ENCODE assay signal across 8 mouse cellular contexts in the genomic region with DNA sequence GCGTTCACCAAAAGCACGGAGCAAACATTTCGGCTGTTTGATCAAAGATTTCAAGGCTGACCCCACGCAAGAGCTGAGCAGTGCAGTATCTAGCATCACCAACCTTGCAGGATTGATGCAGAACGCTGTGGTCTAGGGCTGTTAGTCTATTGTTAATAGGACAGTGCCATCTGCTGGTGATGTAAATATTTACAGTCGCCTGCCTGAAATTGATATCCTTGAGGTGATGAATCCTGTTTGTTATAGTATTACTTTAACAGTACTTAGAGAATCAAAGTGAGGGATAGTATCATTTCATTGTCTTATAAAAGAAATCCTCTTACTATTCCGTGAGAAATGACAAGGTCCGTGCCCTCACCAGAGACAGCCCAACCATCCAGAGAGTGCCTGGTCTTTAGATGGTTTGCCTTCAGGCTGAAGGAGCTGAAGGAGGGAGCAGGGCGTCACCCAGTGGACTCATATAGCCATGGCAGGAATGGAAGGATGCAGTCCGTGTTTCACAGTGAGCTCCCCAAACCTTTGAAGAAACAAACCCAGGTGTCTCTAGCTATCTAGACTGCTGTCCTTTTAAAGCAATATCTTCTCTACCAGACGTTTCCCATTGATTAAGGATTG.
DNase-seq lines count a peak whose midpoint lies in the region; ATAC-seq and TF ChIP-seq lines count a peak whose summit lies in the region.

No protein-coding gene starts in this region.

- no peak overlapping the region for H3K27ac ChIP-seq in forebrain, embryonic 13.5 days
- H3K27ac ChIP-seq in hindbrain, embryonic 10.5 days, result no peak overlapping the region
- H3K27ac ChIP-seq in layer of hippocampus, adult 2 months, result peak overlapping the region; percentile 47

- H3K4me3 ChIP-seq in G1E (ENCODE audit: low read depth, low read length), result no peak overlapping the region
- H3K4me3 ChIP-seq in forebrain, embryonic 13.5 days, result no peak overlapping the region
- H3K4me3 ChIP-seq in hindbrain, embryonic 10.5 days, result no peak overlapping the region
- H3K4me3 ChIP-seq in layer of hippocampus, adult 2 months, result no peak overlapping the region; the same call in 1 of the 2 replicates

- TF ChIP-seq CTCF in G1E (IDR thresholded peaks at IDR 0.05; ENCODE audit: low read depth, low read length), result 0 out of 2 replicates have a peak, but pooled peaks have one; percentile 14
- peak; percentile 85 for TF ChIP-seq CTCF in layer of hippocampus, adult 2 months (conservative IDR thresholded peaks at IDR 0.05)

- H3K9ac ChIP-seq in forebrain, embryonic 13.5 days, result no peak overlapping the region

- no peak overlapping the region for H3K4me2 ChIP-seq in forebrain, embryonic 13.5 days

- no peaks in the 10 kb centered on the region for H3K9me3 ChIP-seq in G1E (replicated peaks)
- H3K9me3 ChIP-seq in forebrain, embryonic 13.5 days (replicated peaks), result no peaks in the 10 kb centered on the region
- no peaks in the 10 kb centered on the region for H3K9me3 ChIP-seq in hindbrain, embryonic 10.5 days

- peak; percentile 60 for ATAC-seq in G1E (ENCODE audit: extremely low read depth, insufficient number of reproducible peaks, low FRiP score, poor library complexity, severe bottlenecking)
- peak; percentile 95 for ATAC-seq in forebrain, embryonic 13.5 days

- no peaks in the 10 kb centered on the region for H3K27me3 ChIP-seq in G1E (ENCODE audit: insufficient read depth, low read length)
- H3K27me3 ChIP-seq in forebrain, embryonic 13.5 days, result no peaks in the 10 kb centered on the region
- H3K27me3 ChIP-seq in hindbrain, embryonic 10.5 days (ENCODE audit: insufficient read depth, poor library complexity, severe bottlenecking), result no peaks in the 10 kb centered on the region

- peaks cover 4% of the 10 kb centered on the region; the same call in 1 of the 2 replicates for H3K4me1 ChIP-seq in G1E (ENCODE audit: insufficient read depth, low read depth, low read length)
- H3K4me1 ChIP-seq in forebrain, embryonic 13.5 days, result no peaks in the 10 kb centered on the region
- H3K4me1 ChIP-seq in hindbrain, embryonic 10.5 days (replicated peaks), result no peaks in the 10 kb centered on the region

- no peak for DNase-seq in G1E (ENCODE audit: low spot score)
- DNase-seq in c-Kit-positive CD71-positive TER-119-negative erythroid progenitor cells, embryonic 14.5 days (ENCODE audit: low read depth), result peak; percentile 25
- peak; percentile 39 for DNase-seq in hindbrain, embryonic 10.5 days (ENCODE audit: low spot score)
- DNase-seq in layer of hippocampus, adult 2 months (ENCODE audit: low spot score in 2 of 2), result peak; percentile 80 to 88
- DNase-seq in lung, postnatal 36 days, result peak; percentile 84
- peak; percentile 90 to 93 for DNase-seq in right cerebral cortex, adult 2 months (ENCODE audit: low spot score in 2 of 2)
- DNase-seq in urinary bladder, postnatal 36 days (ENCODE audit: low spot score in 2 of 2), result peak; percentile 28 to 58

- 12% methylated on average over 11 of the region's 11 CpGs for WGBS in forebrain, embryonic 13.5 days
- WGBS in hindbrain, embryonic 10.5 days, result 15% methylated on average over 11 of the region's 11 CpGs

- H3K36me3 ChIP-seq in G1E (replicated peaks), result no peaks in the 10 kb centered on the region
- no peaks in the 10 kb centered on the region for H3K36me3 ChIP-seq in forebrain, embryonic 13.5 days (ENCODE audit: poor library complexity, severe bottlenecking)
- no peaks in the 10 kb centered on the region for H3K36me3 ChIP-seq in hindbrain, embryonic 10.5 days
